Mouse (Mus musculus): ENCODE measurements around the gene Gsc2.

- TF ChIP-seq GATA1 (IDR thresholded peaks at IDR 0.05; ENCODE audit: borderline replicate concordance, low read length) (no peak), FLI1 (IDR thresholded peaks at IDR 0.05; ENCODE audit: low read length) (no peak)
Observed at GRCm38 (mm10) chr16:17911052-17911595, 3.7 kb downstream of the Gsc2 start, which contains the start of gene Ess2.
